15 mouse cellular contexts compared by ENCODE assay signal in the genomic region with DNA sequence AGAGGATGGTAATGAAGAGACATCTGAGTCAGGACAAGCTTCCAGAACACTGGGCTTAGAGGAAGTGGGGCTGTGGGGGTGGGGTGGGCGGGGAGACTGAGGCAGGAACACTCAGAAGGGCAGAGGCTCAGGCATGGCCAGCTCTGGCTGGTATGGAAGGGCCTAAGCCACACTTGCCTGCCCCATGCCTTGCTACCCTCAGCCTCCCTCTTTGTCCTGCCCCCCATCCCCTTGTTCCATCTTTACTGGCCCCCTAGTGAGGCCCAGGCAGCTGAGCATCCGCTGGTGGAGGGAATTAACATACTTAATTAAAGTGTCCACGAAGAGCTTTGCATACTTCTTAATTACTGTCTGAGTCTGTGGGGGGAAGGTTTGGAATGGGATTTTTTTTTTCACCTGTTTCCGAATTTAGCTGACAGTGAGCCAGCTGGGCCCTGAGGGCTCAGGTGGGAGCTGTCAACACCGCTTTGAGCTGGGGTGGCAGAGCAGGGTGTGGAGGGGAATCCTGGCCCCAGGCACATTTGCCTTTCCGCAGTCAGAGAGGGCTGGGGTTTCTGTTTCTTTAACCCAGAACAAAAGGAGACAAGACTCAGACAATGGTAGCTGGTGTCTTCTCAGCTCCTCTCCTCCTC. TPM values are rescaled to one million over a fixed set of nuclear protein-coding genes. Genes with fewer than 3 reads are reported as not detected.
DNase-seq lines count a peak whose midpoint lies in the region; ATAC-seq and TF ChIP-seq lines count a peak whose summit lies in the region.
"Had no signal": no experiment of that assay in that cellular context is flagged by ENCODE, and none has a peak within 500 bp of the region (broad histone marks: within the 10 kb centered on the region; RNA-seq: fewer than 3 reads in every experiment).

No protein-coding gene starts in this region.

- 15% methylated on average over 6 of the region's 6 CpGs for WGBS in forebrain, embryonic 10.5 days
- 23% methylated on average over 6 of the region's 6 CpGs for WGBS in hindbrain, embryonic 15.5 days
- 16% methylated on average over 6 of the region's 6 CpGs for WGBS in neural tube, embryonic 14.5 days

- peak overlapping the region; percentile 46; the same call in 1 of the 2 replicates for H3K27ac ChIP-seq in layer of hippocampus, adult 2 months
- peak overlapping the region; percentile 71 for H3K27ac ChIP-seq in forebrain, embryonic 10.5 days
- H3K27ac ChIP-seq in hindbrain, embryonic 15.5 days (replicated peaks) = peak overlapping the region; percentile 66
- peak overlapping the region; percentile 66 for H3K27ac ChIP-seq in neural tube, embryonic 14.5 days (ENCODE audit: low read depth, low read length)

- ATAC-seq in hindbrain, embryonic 15.5 days (ENCODE audit: low FRiP score, low read depth) = 0 out of 2 replicates have a peak, but pooled peaks have one; percentile 12
- ATAC-seq in neural tube, embryonic 14.5 days (ENCODE audit: low read depth) = 0 out of 2 replicates have a peak, but pooled peaks have one; percentile 14

- peaks cover 14% of the 10 kb centered on the region for H3K36me3 ChIP-seq in forebrain, embryonic 10.5 days (replicated peaks)
- H3K36me3 ChIP-seq in hindbrain, embryonic 15.5 days = peaks cover 4% of the 10 kb centered on the region; the same call in 1 of the 2 replicates
- no peaks in the 10 kb centered on the region for H3K36me3 ChIP-seq in neural tube, embryonic 14.5 days (ENCODE audit: control insufficient read depth, insufficient read depth, low read length)

- no peak for DNase-seq in layer of hippocampus, adult 2 months (ENCODE audit: low spot score in 2 of 2)
- no peak for DNase-seq in layer of hippocampus, adult 9-10 months (ENCODE audit: low spot score)
- DNase-seq in forebrain, embryonic 10.5 days (ENCODE audit: extremely low spot score, low spot score) = no peak
- DNase-seq in spleen, postnatal 36 days (ENCODE audit: low spot score in 2 of 2) = no peak
- no peak for DNase-seq in kidney, adult 8-10 months
- no peak for DNase-seq in adrenal gland, adult (ENCODE audit: inconsistent age in 2 of 2, low spot score in 1 of 2)
- DNase-seq: B cell, adult 2 months; gastrocnemius, postnatal 36 days; kidney, postnatal 10 days; lung, postnatal 36 days; right cerebral cortex, postnatal 4 days had no signal

- 0 out of 2 replicates have a peak overlapping the region, but pooled peaks have one; percentile 0 for H3K9ac ChIP-seq in hindbrain, embryonic 15.5 days
- H3K9ac ChIP-seq in neural tube, embryonic 14.5 days (replicated peaks; ENCODE audit: low read depth, low read length) = 0 out of 2 replicates have a peak overlapping the region, but pooled peaks have one; percentile 16

- no peak overlapping the region for H3K4me3 ChIP-seq in layer of hippocampus, adult 2 months
- H3K4me3 ChIP-seq in forebrain, embryonic 10.5 days = no peak overlapping the region
- H3K4me3 ChIP-seq in hindbrain, embryonic 15.5 days = no peak overlapping the region
- no peak overlapping the region for H3K4me3 ChIP-seq in neural tube, embryonic 14.5 days (ENCODE audit: low read depth, low read length)
- H3K4me3 ChIP-seq: erythroblast, embryonic 14.5 days; myocyte had no signal

- H3K4me1 ChIP-seq in forebrain, embryonic 10.5 days = peaks cover 50% of the 10 kb centered on the region
- peaks cover 54% of the 10 kb centered on the region for H3K4me1 ChIP-seq in hindbrain, embryonic 15.5 days (replicated peaks)
- peaks cover 21% of the 10 kb centered on the region for H3K4me1 ChIP-seq in neural tube, embryonic 14.5 days (ENCODE audit: control insufficient read depth, insufficient read depth, low read length)

- H3K27me3 ChIP-seq in forebrain, embryonic 10.5 days (ENCODE audit: poor library complexity, severe bottlenecking) = no peaks in the 10 kb centered on the region
- no peaks in the 10 kb centered on the region for H3K27me3 ChIP-seq in hindbrain, embryonic 15.5 days
- H3K27me3 ChIP-seq in neural tube, embryonic 14.5 days (ENCODE audit: control insufficient read depth, insufficient read depth, low read length) = no peaks in the 10 kb centered on the region

- TF ChIP-seq CTCF in layer of hippocampus, adult 2 months (conservative IDR thresholded peaks at IDR 0.05) = no peak

- no peaks in the 10 kb centered on the region for H3K9me3 ChIP-seq in forebrain, embryonic 10.5 days
- H3K9me3 ChIP-seq in hindbrain, embryonic 15.5 days = no peaks in the 10 kb centered on the region
- H3K9me3 ChIP-seq in neural tube, embryonic 14.5 days (ENCODE audit: control insufficient read depth, low read length) = no peaks in the 10 kb centered on the region

- H3K4me2 ChIP-seq in hindbrain, embryonic 15.5 days = no peak overlapping the region
- H3K4me2 ChIP-seq in neural tube, embryonic 14.5 days (ENCODE audit: low read depth, low read length) = no peak overlapping the region

RNA-seq across cellular contexts. Expression of a gene that starts 22.0 kb away (rescaled TPM):
- total RNA-seq in layer of hippocampus, adult 2 months (2021) = 100 to 1,000 TPM; 429 to 449 TPM
- 8.3 and 9.1 TPM in 2 replicates for polyA plus RNA-seq in forebrain, embryonic 10.5 days (2016; fragmentation: Nextera tagmentation; extraction: Ambion mirVana)
- polyA plus RNA-seq in hindbrain, embryonic 15.5 days (2015; fragmentation: Nextera tagmentation; extraction: Ambion mirVana) = 111 and 126 TPM in 2 replicates
- polyA plus RNA-seq in neural tube, embryonic 14.5 days (2014; fragmentation: Nextera tagmentation; extraction: Ambion mirVana) = 92.1 and 95.2 TPM in 2 replicates
- polyA plus RNA-seq: erythroblast, embryonic 14.5 days had no signal
